Mouse (Mus musculus) heart, embryonic 11.5 days (tissue): ENCODE data around the gene Kcnk5. TPM values are rescaled to one million over a fixed set of nuclear protein-coding genes. Genes with fewer than 3 reads are reported as not detected.

ENCODE experiments used
- ATAC-seq: fragments of 200-750 bp; cut with Nextera tagmentation; replicated peaks from 2 replicates; pipeline ENCODE4 v1.8.0; 2017; ENCODE audit warnings: moderate library complexity; ENCODE audit not compliant: insufficient number of reproducible peaks, low FRiP score, low TSS enrichment
- H3K27ac ChIP-seq: fragments of 300-500 bp; sonication (generic); 2 replicates; pipeline ENCODE4 v1.5.1; 2014; ENCODE audit warnings: mild to moderate bottlenecking, low read depth, low read length
- H3K27me3 ChIP-seq: fragments of 300-500 bp; sonication (generic); 2 replicates; pipeline ENCODE4 v1.6.1; 2014; ENCODE audit warnings: mild to moderate bottlenecking, low read length, mixed read lengths; ENCODE audit not compliant: control insufficient read depth, insufficient read depth
- H3K36me3 ChIP-seq: fragments of 300-500 bp; sonication (generic); 2 replicates; pipeline ENCODE4 v1.6.1; 2014; ENCODE audit warnings: mild to moderate bottlenecking, low read length, moderate library complexity, mixed read lengths; ENCODE audit not compliant: control insufficient read depth, insufficient read depth
- H3K4me1 ChIP-seq: fragments of 300-500 bp; sonication (generic); 2 replicates; pipeline ENCODE4 v1.6.1; 2014; ENCODE audit warnings: low read length; ENCODE audit not compliant: control insufficient read depth, insufficient read depth
- H3K4me2 ChIP-seq: fragments of 300-500 bp; sonication (generic); 2 replicates; pipeline ENCODE4 v1.6.1; 2014; ENCODE audit warnings: mild to moderate bottlenecking, moderate library complexity
- H3K4me3 ChIP-seq: fragments of 300-500 bp; sonication (generic); 2 replicates; pipeline ENCODE4 v1.5.1; 2014; ENCODE audit warnings: low read depth, low read length
- H3K9ac ChIP-seq: fragments of 300-500 bp; sonication (generic); 2 replicates; pipeline ENCODE4 v1.6.1; 2014; ENCODE audit warnings: mild to moderate bottlenecking, low read depth, low read length, moderate library complexity
- H3K9me3 ChIP-seq: fragments of 300-500 bp; sonication (generic); replicated peaks from 2 replicates; pipeline ENCODE4 v1.6.1; 2016; ENCODE audit warnings: low read length; ENCODE audit not compliant: control insufficient read depth
- WGBS: fragments of 180-500 bp; shearing (Covaris S2); extraction: QIAGEN DNeasy Blood & Tissue Kit; methylation state at CpG from one replicate; pipeline ENCODE4 v1.1.7; 2014; ENCODE audit not compliant: insufficient replicate concordance; 5-methylcytosine and 5-hydroxymethylcytosine counted together
- polyA plus RNA-seq: library from polyadenylated mRNA; unstranded; fragments of >200 nt; fragmentation: Nextera tagmentation; extraction: Ambion mirVana; gene quantifications from 2 replicates; pipeline ENCODE4 v1.2.1, GENCODE M21; 2014

The Kcnk5 gene
- polyA plus RNA-seq, 1 experiment from 2014 or later: 2.9 TPM

GRCm38 (mm10) chr14:20209926-20210325 is 28.3 kb upstream of the Kcnk5 start:
- Histone ChIP-seq H3K9me3 (no peaks in the 10 kb centered on the region), H3K4me3 (no peak overlapping the region), H3K4me1 (peaks cover 8% of the 10 kb centered on the region), H3K4me2 (no peak overlapping the region), H3K27me3 (no peaks in the 10 kb centered on the region), H3K27ac (no peak overlapping the region), H3K36me3 (no peaks in the 10 kb centered on the region), H3K9ac (no peak overlapping the region)
- ATAC-seq: no peak
- WGBS: 73% methylated on average over 7 of the region's 7 CpGs

- Histone ChIP-seq H3K27ac (no peak overlapping the region), H3K27me3 (no peaks in the 10 kb centered on the region), H3K9ac (no peak overlapping the region), H3K4me2 (no peak overlapping the region), H3K4me1 (peaks cover 8% of the 10 kb centered on the region), H3K9me3 (no peaks in the 10 kb centered on the region), H3K4me3 (no peak overlapping the region), H3K36me3 (no peaks in the 10 kb centered on the region)
- WGBS: 12% methylated on average over 6 of the region's 6 CpGs
- ATAC-seq: no peak
Measured at GRCm38 (mm10) chr14:20208435-20208834, 26.8 kb upstream of the Kcnk5 start.

- no peak for ATAC-seq
- Histone ChIP-seq H3K4me3 (no peak overlapping the region), H3K27me3 (no peaks in the 10 kb centered on the region), H3K36me3 (no peaks in the 10 kb centered on the region), H3K9me3 (no peaks in the 10 kb centered on the region), H3K4me2 (no peak overlapping the region), H3K4me1 (peaks cover 8% of the 10 kb centered on the region), H3K27ac (no peak overlapping the region), H3K9ac (no peak overlapping the region)
- 85% methylated on average over 4 of the region's 4 CpGs for WGBS
Measured at GRCm38 (mm10) chr14:20205747-20206146, 24.1 kb upstream of the Kcnk5 start.

- no peak for ATAC-seq
- H3K27me3 ChIP-seq: no peaks in the 10 kb centered on the region
- no peak overlapping the region for H3K4me2 ChIP-seq
- H3K9me3 ChIP-seq: no peaks in the 10 kb centered on the region
- 59% methylated on average over 4 of the region's 4 CpGs for WGBS
- no peak overlapping the region for H3K27ac ChIP-seq
- no peaks in the 10 kb centered on the region for H3K36me3 ChIP-seq
- H3K4me1 ChIP-seq: peaks cover 5% of the 10 kb centered on the region
- no peak overlapping the region for H3K9ac ChIP-seq
- H3K4me3 ChIP-seq: no peak overlapping the region
Measured at GRCm38 (mm10) chr14:20203301-20203700, 21.7 kb upstream of the Kcnk5 start.

- no peak overlapping the region for H3K27ac ChIP-seq
- H3K9ac ChIP-seq: no peak overlapping the region
- no peaks in the 10 kb centered on the region for H3K36me3 ChIP-seq
- H3K4me2 ChIP-seq: no peak overlapping the region
- H3K4me1 ChIP-seq: no peaks in the 10 kb centered on the region
- no peaks in the 10 kb centered on the region for H3K9me3 ChIP-seq
- H3K27me3 ChIP-seq: no peaks in the 10 kb centered on the region
- 90% methylated on average over 5 of the region's 5 CpGs for WGBS
- H3K4me3 ChIP-seq: no peak overlapping the region
- ATAC-seq: no peak
Measured at GRCm38 (mm10) chr14:20202655-20203181, 21.1 kb upstream of the Kcnk5 start.

GRCm38 (mm10) chr14:20201066-20201683 is 19.6 kb upstream of the Kcnk5 start:
- Histone ChIP-seq H3K36me3 (no peaks in the 10 kb centered on the region), H3K27me3 (no peaks in the 10 kb centered on the region), H3K27ac (no peak overlapping the region), H3K4me2 (no peak overlapping the region), H3K9me3 (no peaks in the 10 kb centered on the region), H3K4me3 (no peak overlapping the region), H3K9ac (no peak overlapping the region), H3K4me1 (no peaks in the 10 kb centered on the region)
- no peak for ATAC-seq
- WGBS: 61% methylated on average over 8 of the region's 8 CpGs

GRCm38 (mm10) chr14:20193103-20193715 is 11.6 kb upstream of the Kcnk5 start:
- no peaks in the 10 kb centered on the region for H3K4me1 ChIP-seq
- no peak overlapping the region for H3K27ac ChIP-seq
- ATAC-seq: no peak
- no peak overlapping the region for H3K4me3 ChIP-seq
- H3K9me3 ChIP-seq: no peaks in the 10 kb centered on the region
- H3K27me3 ChIP-seq: no peaks in the 10 kb centered on the region
- no peak overlapping the region for H3K4me2 ChIP-seq
- no peaks in the 10 kb centered on the region for H3K36me3 ChIP-seq
- WGBS: 83% methylated on average over 4 of the region's 4 CpGs
- no peak overlapping the region for H3K9ac ChIP-seq

GRCm38 (mm10) chr14:20191136-20191735 is 9.6 kb upstream of the Kcnk5 start:
- Histone ChIP-seq H3K27me3 (no peaks in the 10 kb centered on the region), H3K9ac (no peak overlapping the region), H3K36me3 (no peaks in the 10 kb centered on the region), H3K4me3 (no peak overlapping the region), H3K9me3 (no peaks in the 10 kb centered on the region), H3K4me2 (no peak overlapping the region), H3K4me1 (no peaks in the 10 kb centered on the region), H3K27ac (no peak overlapping the region)
- no peak for ATAC-seq
- 73% methylated on average over 5 of the region's 5 CpGs for WGBS
